Mouse (Mus musculus) gonadal fat pad, adult 2 months (tissue): ENCODE measurements around the gene Trmo. TPM values are rescaled to one million over a fixed set of nuclear protein-coding genes. Genes with fewer than 3 reads are reported as not detected.

Source experiments
- DNase-seq: peaks from one replicate; pipeline ENCODE4 v3.0.0-alpha.2; 2012; ENCODE audit warnings: low read depth
- polyA plus RNA-seq: library from polyadenylated mRNA; depleted of rRNA; stranded (reverse); fragments of >200 nt; gene quantifications from 2 replicates; pipeline ENCODE4 v1.2.3, GENCODE M21; 2012; rRNA removed

The Trmo gene
- polyA plus RNA-seq: 6.2 and 6.7 TPM in 2 replicates

GRCm38 (mm10) chr4:46389013-46389611 is at the start of gene Trmo:
Gene Trmo, minus strand, starts transcription at chr4:46389437.
- DNase-seq: peak; percentile 77

GRCm38 (mm10) chr4:46432339-46433036 is 43.3 kb upstream of the Trmo start:
- no peak for DNase-seq

GRCm38 (mm10) chr4:46428903-46429499 is 39.8 kb upstream of the Trmo start:
- no peak for DNase-seq

GRCm38 (mm10) chr4:46422625-46423024 is 33.4 kb upstream of the Trmo start:
- DNase-seq: no peak

GRCm38 (mm10) chr4:46418851-46419250 is 29.6 kb upstream of the Trmo start:
- no peak for DNase-seq

GRCm38 (mm10) chr4:46417491-46417890 is 28.3 kb upstream of the Trmo start:
- DNase-seq: no peak

GRCm38 (mm10) chr4:46413406-46413805 is 24.2 kb upstream of the Trmo start, which contains the start of gene Hemgn:
Gene Hemgn, minus strand, starts transcription at chr4:46413506.
- DNase-seq: no peak

GRCm38 (mm10) chr4:46412113-46412512 is 22.9 kb upstream of the Trmo start:
- DNase-seq: no peak

- DNase-seq: no peak
Observed at GRCm38 (mm10) chr4:46411489-46411888, 22.3 kb upstream of the Trmo start.

- no peak for DNase-seq
Observed at GRCm38 (mm10) chr4:46410677-46411076, 21.4 kb upstream of the Trmo start.

- no peak for DNase-seq
Observed at GRCm38 (mm10) chr4:46406966-46407703, 17.9 kb upstream of the Trmo start.

GRCm38 (mm10) chr4:46404042-46404795 is 15.0 kb upstream of the Trmo start:
- DNase-seq: no peak

GRCm38 (mm10) chr4:46398839-46399238 is 9.6 kb upstream of the Trmo start:
- no peak for DNase-seq

- no peak for DNase-seq
Observed at GRCm38 (mm10) chr4:46395736-46396135, 6.5 kb upstream of the Trmo start.

- no peak for DNase-seq
Observed at GRCm38 (mm10) chr4:46394388-46394787, 5.2 kb upstream of the Trmo start.

GRCm38 (mm10) chr4:46390390-46390970 is 1.2 kb upstream of the Trmo start:
- DNase-seq: no peak

GRCm38 (mm10) chr4:46389612-46390341 is 540 bp upstream of the Trmo start:
- DNase-seq: no peak

- DNase-seq: no peak
Observed at GRCm38 (mm10) chr4:46388556-46388955, 681 bp downstream of the Trmo start.

GRCm38 (mm10) chr4:46374869-46375368 is 14.3 kb downstream of the Trmo start:
- no peak for DNase-seq

GRCm38 (mm10) chr4:46374455-46374854 is 14.8 kb downstream of the Trmo start:
- DNase-seq: no peak
